Mouse (Mus musculus) ES-Bruce4 (cell line): ENCODE measurements around the gene Gm21860. TPM values are rescaled to one million over a fixed set of nuclear protein-coding genes. Genes with fewer than 3 reads are reported as not detected.
"Not testable (repeated sequence)": the region's sequence is repeated elsewhere in the genome, so short reads cannot be mapped to it uniquely, and the experiment has no call there.

Source experiments
- H3K27ac ChIP-seq: 2 replicates; pipeline ENCODE4 v1.5.1; 2012; ENCODE audit warnings: low read length, inconsistent platforms; ENCODE audit not compliant: insufficient read depth
- H3K27me3 ChIP-seq: 2 replicates; pipeline ENCODE4 v1.6.1; 2012; ENCODE audit warnings: mild to moderate bottlenecking, low read length, inconsistent platforms; ENCODE audit not compliant: control insufficient read depth, poor library complexity, insufficient read depth, severe bottlenecking
- H3K36me3 ChIP-seq: 2 replicates; pipeline ENCODE4 v1.6.1; 2012; ENCODE audit warnings: inconsistent platforms, mild to moderate bottlenecking, low read length, moderate library complexity; ENCODE audit not compliant: control insufficient read depth, poor library complexity, insufficient read depth, severe bottlenecking
- H3K4me1 ChIP-seq: one replicate; pipeline ENCODE4 v1.8.1; 2011; ENCODE audit warnings: low read length; ENCODE audit not compliant: control insufficient read depth, insufficient read depth
- H3K4me3 ChIP-seq: 2 replicates; pipeline ENCODE4 v1.5.1; 2011; ENCODE audit warnings: low read depth, mild to moderate bottlenecking, low read length
- H3K9ac ChIP-seq: 2 replicates; pipeline ENCODE4 v1.6.1; 2012; ENCODE audit warnings: low read depth, mild to moderate bottlenecking, inconsistent platforms; ENCODE audit not compliant: poor library complexity, severe bottlenecking
- H3K9me3 ChIP-seq: replicated peaks from 2 replicates; pipeline ENCODE4 v1.6.1; 2012; ENCODE audit warnings: mild to moderate bottlenecking, low read length, inconsistent platforms; ENCODE audit not compliant: control insufficient read depth, poor library complexity, insufficient read depth, severe bottlenecking
- polyA plus RNA-seq: library from polyadenylated mRNA; stranded (reverse); fragments of >200 nt; gene quantifications from 2 replicates; pipeline ENCODE4 v1.2.4, GENCODE M21; 2011; ENCODE audit warnings: low read depth; ENCODE audit not compliant: missing spikeins, insufficient read depth, insufficient read length

The Gm21860 gene
- polyA plus RNA-seq, 1 experiment, result not detected

DNA sequence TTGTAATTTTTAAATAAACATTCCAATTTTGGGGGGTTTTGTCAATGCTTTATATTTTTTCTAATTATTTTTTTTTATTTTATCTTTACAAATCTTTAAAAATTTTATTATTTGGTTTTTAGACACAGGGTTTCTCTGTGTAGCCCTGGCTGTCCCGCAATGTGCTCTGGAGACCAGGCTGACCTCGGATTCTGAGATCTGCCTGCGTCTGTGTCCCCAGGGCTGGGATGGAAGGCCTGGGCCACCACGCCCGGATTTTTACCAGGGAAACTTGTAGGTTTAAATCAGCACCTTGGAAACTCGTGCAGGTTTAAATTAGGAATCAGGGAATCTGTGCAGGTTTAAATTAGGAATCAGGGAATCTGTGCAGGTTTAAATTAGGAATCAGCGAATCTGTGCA is 37.1 kb downstream of the Gm21860 start:
- H3K4me1 ChIP-seq, H3K27me3 ChIP-seq, H3K27ac ChIP-seq, H3K4me3 ChIP-seq, H3K9ac ChIP-seq: not testable (repeated sequence)
- Histone ChIP-seq H3K36me3 (peaks cover 19% of the 10 kb centered on the region), H3K9me3 (peaks cover 20% of the 10 kb centered on the region)

Other genes starting within 250 kb of the Gm21860 start
- not detected in 2 replicates for gene Gm47283, start 29.9 kb upstream of the Gm21860 start, polyA plus RNA-seq
- not detected in 2 replicates for gene Gm21748, start 84.4 kb upstream of the Gm21860 start, polyA plus RNA-seq